Mouse (Mus musculus) hindlimb bud, embryonic 11.5 days (tissue): ENCODE results near the gene Cd69.

Experiments used
- DNase-seq: peaks from one replicate; pipeline ENCODE4 v3.0.0-alpha.2; 2012; ENCODE audit warnings: low read depth, low spot score; ENCODE audit errors: extremely low spot score

Cd69 gene

GRCm38 (mm10) chr6:129275220-129275619, at the start of gene Cd69:
Gene Cd69 (minus strand): TSS chr6:129275436.
- DNase-seq, result no peak

GRCm38 (mm10) chr6:129319331-129319730, 44.1 kb upstream of the Cd69 start:
- no peak for DNase-seq

GRCm38 (mm10) chr6:129318395-129318794, 43.2 kb upstream of the Cd69 start:
- no peak for DNase-seq

- no peak for DNase-seq
These were observed 41.2 kb upstream of the Cd69 start for GRCm38 (mm10) chr6:129316463-129316862.

GRCm38 (mm10) chr6:129315698-129316097, 40.5 kb upstream of the Cd69 start:
- DNase-seq, result no peak

DNA sequence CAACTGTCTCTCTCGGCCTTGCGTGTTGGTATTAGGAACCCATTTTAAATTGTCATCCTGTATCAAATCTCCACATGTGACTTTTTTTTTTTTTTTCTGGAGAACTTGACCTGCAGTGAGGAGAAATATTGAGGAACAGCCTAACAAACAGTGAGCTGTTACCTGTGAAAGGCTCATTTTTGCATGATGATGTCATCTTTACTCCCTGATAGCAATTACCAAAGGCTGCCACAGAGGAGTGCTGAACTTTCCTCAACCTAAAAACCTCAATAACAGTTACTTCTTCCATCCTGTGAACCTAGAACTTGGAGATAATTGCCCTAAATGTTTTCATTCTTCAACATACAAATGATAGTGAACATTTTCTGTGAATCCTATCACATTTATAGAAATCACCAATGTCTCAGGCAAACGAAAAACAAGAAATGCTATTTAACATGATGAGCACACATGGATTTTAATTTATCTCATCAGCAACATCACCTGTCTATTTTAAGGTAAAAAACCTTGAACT, 39.5 kb upstream of the Cd69 start:
- DNase-seq, result no peak

DNA sequence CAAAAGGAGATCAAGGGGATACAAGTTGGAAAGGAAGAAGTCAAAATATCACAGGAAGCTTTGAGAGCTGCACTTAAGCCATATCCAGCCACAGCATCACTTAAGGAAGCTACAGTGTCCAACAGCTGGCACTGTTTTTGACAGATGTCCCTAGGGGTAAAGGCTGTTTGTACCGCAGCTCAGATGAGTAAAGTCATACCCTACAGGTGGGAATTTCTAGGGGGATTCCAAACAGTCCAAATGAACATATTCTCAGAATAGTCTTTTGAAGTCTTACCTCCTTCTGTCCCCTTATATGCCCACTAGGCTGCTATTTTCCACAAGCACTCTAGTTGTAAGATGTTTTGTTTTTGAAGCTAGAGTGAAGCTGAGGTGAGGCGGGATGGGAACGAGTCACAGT, 37.3 kb upstream of the Cd69 start:
- no peak for DNase-seq

- DNase-seq, result no peak
These were observed 28.9 kb upstream of the Cd69 start for GRCm38 (mm10) chr6:129304180-129304579.

DNA sequence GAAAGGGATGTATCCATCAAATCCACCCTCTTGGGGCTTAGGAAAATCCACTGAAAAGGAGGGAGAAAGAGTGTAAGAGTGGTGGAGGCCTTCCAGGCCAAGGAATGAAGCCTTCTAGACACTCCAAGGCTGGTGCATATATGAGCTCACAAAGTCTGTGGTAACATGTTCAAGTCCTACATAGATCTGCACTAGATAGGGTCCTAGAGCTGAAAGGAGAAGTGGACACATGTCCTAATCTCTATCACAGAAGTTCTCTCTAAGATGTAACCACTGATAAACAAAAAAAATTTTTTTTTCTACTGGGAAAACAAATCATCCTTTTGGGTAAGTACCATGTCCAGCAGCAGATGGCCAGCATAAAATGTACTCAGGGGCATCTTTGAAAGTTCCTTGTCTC, 13.5 kb upstream of the Cd69 start:
- DNase-seq, result no peak

DNA sequence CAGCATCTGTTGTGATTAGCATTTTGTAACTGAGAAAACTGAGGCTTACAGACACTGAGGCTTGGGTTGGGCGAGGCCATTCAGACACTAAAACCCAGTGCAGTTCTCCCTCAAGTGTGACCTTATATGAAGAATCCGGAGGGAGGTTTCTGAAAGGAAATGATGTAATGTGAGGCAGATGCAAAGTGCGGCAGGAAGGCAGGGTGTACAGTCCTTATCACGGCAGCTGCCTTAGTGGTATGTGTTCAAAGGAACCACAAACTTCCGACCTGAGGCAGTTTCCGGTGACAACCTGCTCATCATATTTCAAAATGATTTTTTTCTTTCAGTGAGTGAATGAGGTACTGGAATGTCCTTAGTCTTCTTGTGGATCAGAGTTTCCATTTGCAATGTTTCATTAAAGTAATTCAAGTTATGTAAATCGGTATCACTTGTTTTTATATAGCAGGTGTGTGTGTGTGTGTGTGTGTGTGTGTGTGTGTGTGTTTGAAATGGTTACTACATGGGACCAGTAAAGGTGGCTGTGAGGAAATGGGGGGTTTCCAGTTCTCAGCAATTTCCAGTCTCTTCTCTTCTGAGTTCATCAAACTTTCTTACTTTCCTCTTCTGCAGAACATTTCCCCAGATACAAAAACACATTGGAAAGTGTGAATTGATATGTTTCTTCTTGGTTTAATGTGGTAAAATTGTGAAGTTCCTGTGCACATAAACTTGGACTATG, 9.3 kb upstream of the Cd69 start:
- DNase-seq, result no peak

DNA sequence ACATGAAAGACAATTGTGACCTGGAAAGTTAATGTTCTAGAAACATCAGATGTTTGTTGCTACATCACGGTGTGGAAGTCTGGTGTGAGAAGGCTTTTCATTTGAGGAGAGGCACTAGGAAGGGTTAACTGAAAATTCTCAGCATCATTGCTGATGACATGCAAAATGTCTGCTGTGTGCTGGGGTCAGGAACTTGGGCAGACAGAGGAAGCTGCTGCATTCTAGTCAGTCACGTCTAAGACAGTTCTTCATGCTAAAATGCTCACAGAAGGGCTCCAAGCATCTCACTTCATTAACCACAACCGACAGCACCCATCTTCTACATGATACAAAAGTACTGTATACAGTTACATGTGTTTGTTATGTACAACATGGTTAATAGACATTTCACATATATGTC, 8.0 kb upstream of the Cd69 start:
- DNase-seq, result no peak

DNA sequence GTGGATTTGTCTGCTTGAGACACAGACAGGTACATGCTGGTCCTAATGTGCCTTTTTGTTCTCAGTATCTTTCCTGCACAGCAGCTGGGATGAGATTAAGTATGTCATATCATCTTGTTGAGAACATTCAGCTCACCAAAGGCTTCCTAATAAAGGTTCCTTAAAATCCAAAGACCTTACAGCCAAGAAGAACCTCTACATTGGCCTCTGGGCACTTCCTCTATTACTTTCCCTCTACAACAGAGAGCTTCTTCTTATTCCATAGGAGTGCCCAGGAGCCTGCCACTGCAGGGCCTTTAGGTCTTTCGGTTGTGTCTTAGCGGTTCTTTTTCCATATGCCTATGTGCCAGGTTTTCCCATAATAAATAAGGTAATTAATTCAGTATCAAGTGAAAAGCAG, 1.2 kb upstream of the Cd69 start:
- DNase-seq, result no peak

- DNase-seq, result no peak
These were observed 478 bp upstream of the Cd69 start for GRCm38 (mm10) chr6:129275624-129276203.

- no peak for DNase-seq
These were observed 760 bp downstream of the Cd69 start for GRCm38 (mm10) chr6:129274476-129274875.

DNA sequence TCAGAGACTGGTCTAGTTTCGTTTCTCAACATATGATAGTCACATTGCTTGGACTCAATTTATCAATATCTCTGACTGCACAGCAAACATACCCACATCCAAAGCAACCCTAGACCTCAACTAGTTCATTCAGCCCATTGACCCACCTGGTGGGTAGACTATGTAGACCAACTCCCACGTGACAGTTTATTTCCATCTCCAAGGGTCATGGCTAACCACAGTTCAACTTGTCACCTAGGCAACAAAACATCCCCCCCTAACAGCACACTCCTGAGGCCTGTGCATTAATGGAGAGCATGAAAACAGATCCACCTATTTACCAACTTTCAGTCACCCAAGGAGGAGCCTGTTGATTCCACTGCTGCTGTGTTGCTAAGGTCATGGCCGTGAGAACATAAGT, 1.6 kb downstream of the Cd69 start:
- no peak for DNase-seq

DNA sequence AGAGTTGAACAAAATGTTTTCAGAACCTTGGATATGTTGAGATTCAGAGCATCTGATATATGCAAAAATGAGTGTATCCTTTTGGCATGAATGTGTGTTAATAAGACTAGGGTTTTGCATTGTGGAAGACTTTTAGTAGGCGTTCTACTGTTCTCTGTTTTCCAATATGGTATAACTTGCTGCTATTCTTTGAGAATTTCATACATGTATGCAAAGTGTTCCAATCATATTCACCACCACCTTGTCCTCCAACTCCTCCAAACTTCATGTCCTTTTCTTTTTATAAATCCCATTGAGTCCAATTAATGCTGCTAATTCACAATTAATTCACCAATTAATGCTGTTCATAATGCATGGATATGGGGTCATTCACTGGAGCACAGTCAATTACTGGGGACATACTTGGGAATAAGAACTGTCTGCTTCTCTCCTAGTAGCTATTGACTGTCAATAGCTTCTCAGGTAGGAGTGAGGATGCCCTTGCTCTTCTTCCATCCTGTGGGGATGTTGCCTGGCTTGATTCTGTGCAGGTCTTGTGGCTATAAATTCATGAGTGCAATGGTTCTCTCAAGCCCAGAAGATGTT, 8.7 kb downstream of the Cd69 start:
- DNase-seq, result no peak

DNA sequence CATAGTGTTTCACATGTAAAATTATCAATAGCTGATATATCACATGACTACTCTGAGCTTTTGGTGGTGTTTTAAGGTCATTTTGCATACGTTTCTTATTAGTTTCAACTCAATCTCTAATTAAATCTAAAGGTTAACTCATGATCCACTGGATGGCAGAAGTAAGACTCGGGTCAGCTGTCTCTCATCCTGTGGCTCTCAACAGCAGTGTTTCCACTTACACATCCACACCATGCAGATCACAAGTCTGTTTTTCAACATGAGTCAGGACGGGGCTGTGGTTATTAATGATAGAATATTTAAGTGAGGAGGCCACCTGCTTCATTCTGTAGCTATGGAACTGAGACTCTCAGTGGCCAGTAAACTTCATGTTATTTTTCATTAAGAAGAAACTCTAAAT, 9.4 kb downstream of the Cd69 start:
- DNase-seq, result no peak

DNA sequence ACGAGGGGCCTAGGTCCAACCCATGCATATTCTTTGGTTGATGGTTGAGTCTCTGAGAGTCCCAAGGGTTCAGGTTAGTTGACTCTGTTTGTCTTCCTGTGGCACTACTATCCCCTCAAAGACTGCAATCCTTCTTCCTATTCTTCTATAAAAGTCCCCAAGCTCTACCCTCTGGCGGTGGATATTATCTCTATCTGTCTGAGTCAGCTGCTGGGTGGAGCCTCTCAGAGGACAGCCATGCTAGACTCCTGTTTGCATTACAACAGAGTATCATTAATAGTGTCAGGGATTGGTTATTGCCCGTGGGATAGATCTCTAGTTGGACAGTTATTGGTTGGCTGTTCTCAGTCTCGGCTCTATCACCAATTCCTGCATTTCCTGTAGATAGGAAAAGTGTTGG, 14.3 kb downstream of the Cd69 start:
- DNase-seq, result no peak

DNA sequence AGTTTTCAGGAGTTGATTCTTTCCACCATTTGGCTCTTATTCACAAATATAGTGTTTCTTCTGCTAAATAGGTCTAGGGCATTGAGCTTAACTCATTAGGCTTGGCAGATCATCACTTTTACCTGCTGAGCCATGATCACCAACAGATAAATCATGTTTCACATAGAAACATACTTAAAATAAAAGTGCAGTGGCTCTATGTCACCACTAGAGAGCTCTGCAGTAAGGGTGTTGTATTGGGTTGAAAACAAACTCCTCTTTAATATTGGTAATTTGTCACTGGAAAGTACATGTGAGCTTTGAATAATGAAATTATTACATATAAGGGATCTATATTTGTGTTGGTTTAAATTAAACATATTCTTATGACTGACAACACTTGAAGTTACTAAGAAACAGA, 15.2 kb downstream of the Cd69 start:
- no peak for DNase-seq

DNA sequence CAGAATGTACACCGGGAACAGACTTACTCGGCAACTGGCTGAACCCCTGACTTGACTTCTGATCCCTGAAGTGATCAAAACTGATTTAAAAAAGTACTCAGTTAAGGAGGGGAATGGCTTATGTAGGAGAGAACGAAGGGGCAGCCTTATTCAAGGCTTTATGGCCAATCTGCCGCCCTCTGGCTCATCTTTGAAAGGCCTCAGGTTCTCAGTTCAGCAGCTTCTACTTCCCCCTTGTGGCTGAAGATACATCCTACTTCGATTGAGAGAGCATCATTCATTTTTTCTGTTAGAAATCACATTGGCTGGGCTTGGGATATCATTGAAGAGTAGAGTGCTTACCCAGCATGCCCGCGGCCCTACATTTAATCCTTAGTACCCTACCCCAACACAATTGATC, 19.2 kb downstream of the Cd69 start:
- no peak for DNase-seq

GRCm38 (mm10) chr6:129254949-129255602, 20.2 kb downstream of the Cd69 start:
- DNase-seq, result peak; percentile 58

DNA sequence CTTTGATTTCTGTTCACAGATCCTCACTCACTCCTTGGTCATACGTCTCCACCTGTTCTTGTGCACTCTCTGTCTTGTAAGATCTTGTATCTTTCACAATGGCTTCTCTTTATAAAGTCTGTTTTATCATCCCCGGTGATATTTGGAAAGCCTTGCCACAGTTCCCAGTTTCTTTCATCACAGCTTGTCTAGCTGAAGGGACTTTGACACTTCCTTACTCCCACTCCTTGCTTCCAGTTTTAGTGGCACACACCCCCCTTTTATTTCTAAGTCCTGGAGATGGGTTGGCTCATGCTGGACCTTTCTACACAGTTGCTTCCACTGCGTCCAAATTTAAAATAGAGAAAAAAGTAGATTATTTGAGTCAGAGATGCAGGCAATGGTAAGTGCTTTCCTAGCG, 20.9 kb downstream of the Cd69 start:
- DNase-seq, result no peak
